Mouse (Mus musculus) midbrain, embryonic 12.5 days (tissue): ENCODE measurements around the gene Syngr1. TPM values are rescaled to one million over a fixed set of nuclear protein-coding genes. Genes with fewer than 3 reads are reported as not detected.

ENCODE experiments used
- ATAC-seq: fragments of 200-750 bp; cut with Nextera tagmentation; 2 replicates; pipeline ENCODE4 v1.8.0; 2017; ENCODE audit warnings: low read depth, moderate TSS enrichment, moderate library complexity; ENCODE audit not compliant: low FRiP score
- H3K27ac ChIP-seq: fragments of 300-500 bp; sonication (generic); replicated peaks from 2 replicates; pipeline ENCODE4 v1.5.1; 2016; ENCODE audit warnings: mild to moderate bottlenecking
- H3K27me3 ChIP-seq: fragments of 300-500 bp; sonication (generic); 2 replicates; pipeline ENCODE4 v1.6.1; 2016; ENCODE audit warnings: mild to moderate bottlenecking
- H3K36me3 ChIP-seq: fragments of 300-500 bp; sonication (generic); 2 replicates; pipeline ENCODE4 v1.6.1; 2016
- H3K4me1 ChIP-seq: fragments of 300-500 bp; sonication (generic); 2 replicates; pipeline ENCODE4 v1.6.1; 2016
- H3K4me2 ChIP-seq: fragments of 300-500 bp; sonication (generic); replicated peaks from 2 replicates; pipeline ENCODE4 v1.6.1; 2016; ENCODE audit warnings: mild to moderate bottlenecking, moderate library complexity
- H3K4me3 ChIP-seq: fragments of 300-500 bp; sonication (generic); 2 replicates; pipeline ENCODE4 v1.5.1; 2016; ENCODE audit warnings: mild to moderate bottlenecking
- H3K9ac ChIP-seq: fragments of 300-500 bp; sonication (generic); replicated peaks from 2 replicates; pipeline ENCODE4 v1.6.1; 2016; ENCODE audit warnings: mild to moderate bottlenecking, moderate library complexity
- H3K9me3 ChIP-seq: fragments of 300-500 bp; sonication (generic); 2 replicates; pipeline ENCODE4 v1.6.1; 2016; ENCODE audit warnings: mild to moderate bottlenecking
- WGBS: fragments of 180-500 bp; shearing (Covaris S2); methylation state at CpG from one replicate; pipeline ENCODE4 v1.1.7; 2016; 5-methylcytosine and 5-hydroxymethylcytosine counted together
- polyA plus RNA-seq: library from polyadenylated mRNA; unstranded; fragments of >200 nt; fragmentation: Nextera tagmentation; extraction: Ambion mirVana; gene quantifications from 2 replicates; pipeline ENCODE4 v1.2.1, GENCODE M21; 2016

Syngr1 gene
- polyA plus RNA-seq, 1 experiment from 2014 or later = 10.8 TPM

- no peak for ATAC-seq
- no peak overlapping the region for H3K4me3 ChIP-seq
- H3K36me3 ChIP-seq = no peaks in the 10 kb centered on the region
- no peak overlapping the region for H3K27ac ChIP-seq
- H3K9me3 ChIP-seq = no peaks in the 10 kb centered on the region
- WGBS = 88% methylated on average over 6 of the region's 6 CpGs
- no peak overlapping the region for H3K4me2 ChIP-seq
- H3K4me1 ChIP-seq = peaks cover 14% of the 10 kb centered on the region
- H3K9ac ChIP-seq = no peak overlapping the region
- no peaks in the 10 kb centered on the region; the same call in 1 of the 2 replicates for H3K27me3 ChIP-seq
Observed at GRCm38 (mm10) chr15:80129982-80130381, 38.8 kb downstream of the Syngr1 start.

DNA sequence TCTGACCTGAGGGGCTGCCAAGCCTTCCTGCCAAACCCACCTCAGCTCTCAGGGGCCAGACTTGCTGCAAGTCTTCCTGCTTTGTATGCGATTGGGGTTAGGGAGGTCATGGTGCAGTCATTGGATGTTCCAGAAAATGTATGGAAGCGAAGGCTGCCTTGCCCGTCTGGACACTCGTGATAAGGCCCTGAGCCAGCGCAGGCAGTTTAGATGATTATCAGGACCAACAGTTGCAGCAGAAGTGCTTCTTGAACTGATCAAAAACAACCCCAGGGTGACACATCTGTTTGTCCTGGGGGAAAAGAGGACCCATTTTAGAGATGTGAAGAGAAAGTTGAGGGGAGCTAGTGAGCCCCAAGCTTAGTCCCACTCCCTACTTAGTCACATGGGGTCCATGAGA is 39.6 kb downstream of the Syngr1 start:
- Histone ChIP-seq H3K4me1 (peaks cover 14% of the 10 kb centered on the region), H3K36me3 (no peaks in the 10 kb centered on the region), H3K9ac (no peak overlapping the region), H3K27me3 (no peaks in the 10 kb centered on the region; the same call in 1 of the 2 replicates), H3K4me3 (no peak overlapping the region), H3K4me2 (no peak overlapping the region), H3K27ac (no peak overlapping the region), H3K9me3 (no peaks in the 10 kb centered on the region)
- 84% methylated on average over 5 of the region's 5 CpGs for WGBS
- ATAC-seq = no peak

- no peak overlapping the region for H3K4me3 ChIP-seq
- no peaks in the 10 kb centered on the region for H3K9me3 ChIP-seq
- H3K4me2 ChIP-seq = no peak overlapping the region
- H3K36me3 ChIP-seq = 0 out of 2 replicates have a peak, but pooled peaks cover 7% of the 10 kb centered on the region
- WGBS = 81% methylated on average over 6 of the region's 6 CpGs
- H3K4me1 ChIP-seq = peaks cover 14% of the 10 kb centered on the region
- no peak for ATAC-seq
- no peak overlapping the region for H3K27ac ChIP-seq
- no peaks in the 10 kb centered on the region; the same call in 1 of the 2 replicates for H3K27me3 ChIP-seq
- H3K9ac ChIP-seq = no peak overlapping the region
Observed at GRCm38 (mm10) chr15:80131421-80131820, 40.3 kb downstream of the Syngr1 start.

DNA sequence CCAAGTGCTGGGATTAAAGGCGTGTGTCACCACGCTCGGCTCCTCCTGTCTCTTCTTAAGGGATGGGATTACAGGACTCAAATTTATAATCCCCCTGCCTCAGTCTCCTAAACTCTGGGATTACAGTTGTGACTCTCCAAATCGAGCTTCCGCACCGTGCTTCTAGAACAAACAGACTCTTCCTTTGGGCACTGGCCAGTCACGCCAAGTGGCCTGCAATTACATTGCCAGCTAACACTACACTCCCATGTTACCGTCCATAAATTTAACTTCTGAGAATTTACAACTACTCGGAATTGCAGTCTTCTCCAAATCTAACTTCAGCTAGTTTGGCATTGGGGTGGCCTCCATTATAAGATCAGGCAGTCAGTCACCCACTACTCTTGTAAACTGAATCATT is 41.3 kb downstream of the Syngr1 start:
- ATAC-seq = no peak
- no peaks in the 10 kb centered on the region; the same call in 1 of the 2 replicates for H3K27me3 ChIP-seq
- WGBS = 86% methylated on average over 9 of the region's 9 CpGs
- no peaks in the 10 kb centered on the region for H3K9me3 ChIP-seq
- H3K4me3 ChIP-seq = peak overlapping the region; percentile 76; the same call in 1 of the 2 replicates
- 0 out of 2 replicates have a peak overlapping the region, but pooled peaks have one; percentile 99 for H3K27ac ChIP-seq
- 0 out of 2 replicates have a peak, but pooled peaks cover 10% of the 10 kb centered on the region for H3K36me3 ChIP-seq
- peaks cover 16% of the 10 kb centered on the region for H3K4me1 ChIP-seq
- H3K4me2 ChIP-seq = peak overlapping the region; percentile 92
- no peak overlapping the region for H3K9ac ChIP-seq

DNA sequence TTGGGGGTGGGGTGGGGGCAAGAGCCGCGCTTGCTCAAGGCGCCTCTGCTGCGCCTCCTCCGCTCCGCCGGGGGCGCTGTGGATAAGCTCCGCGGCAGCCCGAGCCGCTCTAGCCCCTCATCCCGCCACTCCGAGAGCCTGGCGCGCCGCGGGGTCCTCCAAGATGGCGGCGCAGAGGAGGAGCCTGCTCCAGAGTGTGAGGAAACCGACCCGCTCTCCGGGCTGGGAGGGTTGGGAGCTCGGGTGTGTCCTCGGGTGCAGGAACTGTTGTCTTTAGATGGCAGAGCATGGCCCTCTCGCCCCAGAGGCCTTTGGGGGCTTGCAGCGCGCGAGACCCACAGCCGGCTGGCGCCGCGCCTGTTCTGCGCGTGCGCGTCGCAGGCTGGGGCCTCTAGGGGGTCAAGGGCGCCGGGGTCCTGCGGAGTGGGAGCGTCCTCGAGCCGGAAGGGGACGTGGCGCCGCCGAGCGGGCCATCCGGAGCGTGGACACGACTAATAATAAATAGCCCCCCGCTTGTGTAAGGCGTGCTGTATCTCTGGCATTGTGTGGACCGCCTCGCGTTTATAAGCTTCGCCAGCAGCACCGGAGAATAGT is 42.0 kb downstream of the Syngr1 start, which contains the start of gene Tab1:
TSS of gene Tab1 (plus strand) at position 135 of the 594 bp plus-strand sequence.
- ATAC-seq = peak; percentile 94
- 0 out of 2 replicates have a peak, but pooled peaks cover 10% of the 10 kb centered on the region for H3K36me3 ChIP-seq
- WGBS = under 1% methylated on average over 46 of the region's 59 CpGs

DNA sequence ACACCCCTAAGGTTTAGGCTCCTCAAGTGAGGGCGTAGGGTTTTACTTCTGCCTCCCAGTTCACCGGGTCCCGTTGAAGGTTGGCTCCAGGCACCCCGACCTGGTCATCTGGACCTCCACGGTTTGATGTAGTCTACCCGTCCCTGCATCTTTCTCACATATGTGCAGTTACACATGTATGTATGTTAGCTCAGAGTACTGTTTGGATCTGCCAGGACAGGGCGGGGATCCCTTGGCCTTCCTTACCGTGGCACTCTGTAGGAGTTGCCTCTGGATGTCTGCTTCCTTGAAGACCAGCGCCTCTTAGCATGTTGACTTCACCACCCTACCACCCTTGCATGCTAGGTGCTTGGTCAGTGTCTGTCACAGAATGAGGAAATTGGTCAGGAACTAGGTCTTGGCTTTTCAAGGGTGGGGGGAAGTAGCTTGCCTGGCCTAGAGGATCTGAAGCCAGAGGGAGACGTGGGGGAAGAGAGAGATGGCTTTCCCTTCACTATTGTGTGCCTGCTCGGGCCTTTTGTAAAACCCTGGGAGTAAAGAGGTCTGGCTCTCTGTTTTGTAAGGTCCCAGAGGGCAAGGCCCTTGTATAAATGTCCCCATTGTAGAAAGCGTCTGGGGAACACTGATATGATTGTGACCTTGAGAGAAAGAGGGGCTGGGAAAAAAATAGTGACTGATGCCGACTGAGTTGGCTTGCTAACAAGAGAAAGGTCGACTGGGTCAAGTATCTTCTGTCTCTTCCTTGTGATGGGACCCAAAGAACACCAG is 42.7 kb downstream of the Syngr1 start:
- 0 out of 2 replicates have a peak, but pooled peaks cover 10% of the 10 kb centered on the region for H3K36me3 ChIP-seq
- no peaks in the 10 kb centered on the region for H3K9me3 ChIP-seq
- H3K4me2 ChIP-seq = peak overlapping the region; percentile 92
- peak overlapping the region; percentile 76 for H3K4me3 ChIP-seq
- H3K4me1 ChIP-seq = peaks cover 22% of the 10 kb centered on the region
- 0 out of 2 replicates have a peak, but pooled peaks have one; percentile 14 for ATAC-seq
- H3K27ac ChIP-seq = peak overlapping the region; percentile 99
- WGBS = 15% methylated on average over 14 of the region's 14 CpGs
- peak overlapping the region; percentile 78 for H3K9ac ChIP-seq
- H3K27me3 ChIP-seq = no peaks in the 10 kb centered on the region

More for the DNA sequence above, 42.0 kb downstream of the Syngr1 start, which contains the start of gene Tab1:
- no peaks in the 10 kb centered on the region for H3K9me3 ChIP-seq
- H3K9ac ChIP-seq = peak within 1 kb of the TSS; percentile 78
- H3K4me3 ChIP-seq = peak within 1 kb of the TSS; percentile 76
- peak within 1 kb of the TSS; percentile 92 for H3K4me2 ChIP-seq
- H3K27me3 ChIP-seq = no peaks in the 10 kb centered on the region
- H3K27ac ChIP-seq = peak within 1 kb of the TSS; percentile 99
- H3K4me1 ChIP-seq = peaks cover 22% of the 10 kb centered on the region

GRCm38 (mm10) chr15:80134450-80134847 is 43.3 kb downstream of the Syngr1 start:
- no peak for ATAC-seq
- Histone ChIP-seq H3K4me1 (peaks cover 22% of the 10 kb centered on the region), H3K9me3 (no peaks in the 10 kb centered on the region), H3K4me3 (peak overlapping the region; percentile 76), H3K36me3 (0 out of 2 replicates have a peak, but pooled peaks cover 10% of the 10 kb centered on the region), H3K4me2 (peak overlapping the region; percentile 92), H3K27me3 (no peaks in the 10 kb centered on the region), H3K27ac (peak overlapping the region; percentile 99), H3K9ac (peak overlapping the region; percentile 78)
- WGBS = 59% methylated on average over 9 of the region's 9 CpGs

GRCm38 (mm10) chr15:80135499-80135898 is 44.4 kb downstream of the Syngr1 start:
- Histone ChIP-seq H3K27ac (no peak overlapping the region), H3K4me1 (peaks cover 22% of the 10 kb centered on the region), H3K9ac (no peak overlapping the region), H3K27me3 (no peaks in the 10 kb centered on the region), H3K36me3 (0 out of 2 replicates have a peak, but pooled peaks cover 19% of the 10 kb centered on the region), H3K4me2 (no peak overlapping the region), H3K9me3 (no peaks in the 10 kb centered on the region), H3K4me3 (no peak overlapping the region)
- ATAC-seq = no peak
- 95% methylated on average over 2 of the region's 2 CpGs for WGBS

GRCm38 (mm10) chr15:80136645-80137044 is 45.5 kb downstream of the Syngr1 start:
- Histone ChIP-seq H3K27ac (no peak overlapping the region), H3K4me3 (no peak overlapping the region), H3K36me3 (peaks cover 30% of the 10 kb centered on the region), H3K9ac (no peak overlapping the region), H3K9me3 (no peaks in the 10 kb centered on the region), H3K4me2 (no peak overlapping the region), H3K4me1 (peaks cover 22% of the 10 kb centered on the region), H3K27me3 (no peaks in the 10 kb centered on the region)
- WGBS = 96% methylated on average over 3 of the region's 3 CpGs
- no peak for ATAC-seq

- Histone ChIP-seq H3K36me3 (peaks cover 44% of the 10 kb centered on the region), H3K9ac (no peak overlapping the region), H3K27ac (peak overlapping the region; percentile 42; the same call in 1 of the 2 replicates), H3K4me1 (peaks cover 22% of the 10 kb centered on the region), H3K27me3 (no peaks in the 10 kb centered on the region), H3K4me3 (no peak overlapping the region), H3K9me3 (no peaks in the 10 kb centered on the region), H3K4me2 (no peak overlapping the region)
- 69% methylated on average over 17 of the region's 17 CpGs for WGBS
- no peak for ATAC-seq
Observed at GRCm38 (mm10) chr15:80137945-80138791, 47.0 kb downstream of the Syngr1 start.

- Histone ChIP-seq H3K4me1 (peaks cover 8% of the 10 kb centered on the region; the same call in 1 of the 2 replicates), H3K4me2 (no peak overlapping the region), H3K36me3 (peaks cover 63% of the 10 kb centered on the region), H3K27me3 (no peaks in the 10 kb centered on the region), H3K27ac (no peak overlapping the region), H3K4me3 (no peak overlapping the region), H3K9ac (no peak overlapping the region), H3K9me3 (no peaks in the 10 kb centered on the region)
- whole genome bisulfite sequencing = 97% methylated on average over 2 of the region's 2 CpGs
- ATAC-seq = no peak
Observed at GRCm38 (mm10) chr15:80140302-80140701, 49.2 kb downstream of the Syngr1 start.
